Comparison of ENCODE assay signal across 7 mouse cellular contexts in genomic region chr8:8649944-8650343, GRCm38 (mm10). TPM values are rescaled to one million over a fixed set of nuclear protein-coding genes. Genes with fewer than 3 reads are reported as not detected.
DNase-seq lines count a peak whose midpoint lies in the region; ATAC-seq and TF ChIP-seq lines count a peak whose summit lies in the region.

No protein-coding gene starts in this region.

- H3K4me2 ChIP-seq in midbrain, postnatal 0 days (ENCODE audit: low read depth, low read length, poor library complexity, severe bottlenecking): no peak overlapping the region
- no peak overlapping the region for H3K4me2 ChIP-seq in embryonic facial prominence, embryonic 12.5 days (replicated peaks)

- no peak for ATAC-seq in midbrain, postnatal 0 days (ENCODE audit: low FRiP score)
- ATAC-seq in embryonic facial prominence, embryonic 12.5 days (ENCODE audit: insufficient number of reproducible peaks, insufficient read depth, low FRiP score, low TSS enrichment): no peak

- no peak overlapping the region for H3K4me3 ChIP-seq in midbrain, postnatal 0 days (ENCODE audit: low read depth, low read length)
- no peak overlapping the region for H3K4me3 ChIP-seq in midbrain, embryonic 10.5 days
- no peak overlapping the region for H3K4me3 ChIP-seq in embryonic facial prominence, embryonic 12.5 days
- no peak overlapping the region for H3K4me3 ChIP-seq in limb, embryonic 10.5 days

- no peak overlapping the region for H3K27ac ChIP-seq in midbrain, postnatal 0 days (ENCODE audit: low read depth, low read length)
- H3K27ac ChIP-seq in midbrain, embryonic 10.5 days (replicated peaks): no peak overlapping the region
- H3K27ac ChIP-seq in embryonic facial prominence, embryonic 12.5 days: peak overlapping the region; percentile 55; the same call in 1 of the 2 replicates
- peak overlapping the region; percentile 37 for H3K27ac ChIP-seq in limb, embryonic 10.5 days

- peaks cover 18% of the 10 kb centered on the region for H3K4me1 ChIP-seq in midbrain, postnatal 0 days (ENCODE audit: insufficient read depth, low read length)
- H3K4me1 ChIP-seq in midbrain, embryonic 10.5 days: peaks cover 58% of the 10 kb centered on the region
- H3K4me1 ChIP-seq in embryonic facial prominence, embryonic 12.5 days: peaks cover 63% of the 10 kb centered on the region
- peaks cover 64% of the 10 kb centered on the region for H3K4me1 ChIP-seq in limb, embryonic 10.5 days

- 52% methylated on average over 8 of the region's 8 CpGs for WGBS in midbrain, postnatal 0 days
- 61% methylated on average over 8 of the region's 8 CpGs for WGBS in midbrain, embryonic 10.5 days
- 41% methylated on average over 8 of the region's 8 CpGs for WGBS in embryonic facial prominence, embryonic 12.5 days
- 51% methylated on average over 8 of the region's 8 CpGs for WGBS in limb, embryonic 10.5 days

- H3K9ac ChIP-seq in midbrain, postnatal 0 days (replicated peaks; ENCODE audit: low read length, poor library complexity, severe bottlenecking): no peak overlapping the region
- no peak overlapping the region for H3K9ac ChIP-seq in embryonic facial prominence, embryonic 12.5 days

- H3K27me3 ChIP-seq in midbrain, postnatal 0 days (ENCODE audit: insufficient read depth, low read length): no peaks in the 10 kb centered on the region
- peaks cover 100% of the 10 kb centered on the region for H3K27me3 ChIP-seq in midbrain, embryonic 10.5 days (ENCODE audit: low read depth, poor library complexity, severe bottlenecking)
- no peaks in the 10 kb centered on the region for H3K27me3 ChIP-seq in embryonic facial prominence, embryonic 12.5 days
- H3K27me3 ChIP-seq in limb, embryonic 10.5 days (ENCODE audit: low read depth, poor library complexity, severe bottlenecking): no peaks in the 10 kb centered on the region

- peak; percentile 87 for DNase-seq in midbrain, postnatal 0 days (ENCODE audit: low spot score)
- DNase-seq in midbrain, embryonic 10.5 days (ENCODE audit: low spot score): no peak
- peak; percentile 63 for DNase-seq in heart, postnatal 4 days
- DNase-seq in limb, embryonic 10.5 days (ENCODE audit: low spot score): no peak
- no peak for DNase-seq in spleen, postnatal 4 days (ENCODE audit: low spot score in 2 of 2)
- no peak for DNase-seq in urinary bladder, adult 2 months (ENCODE audit: low spot score)

- no peaks in the 10 kb centered on the region; the same call in 1 of the 2 replicates for H3K36me3 ChIP-seq in midbrain, postnatal 0 days (ENCODE audit: insufficient read depth, low read length)
- peaks cover 14% of the 10 kb centered on the region for H3K36me3 ChIP-seq in midbrain, embryonic 10.5 days
- H3K36me3 ChIP-seq in embryonic facial prominence, embryonic 12.5 days: peaks cover 7% of the 10 kb centered on the region; the same call in 1 of the 2 replicates
- peaks cover 25% of the 10 kb centered on the region for H3K36me3 ChIP-seq in limb, embryonic 10.5 days

- no peak for TF ChIP-seq CTCF in midbrain, postnatal 0 days (IDR thresholded peaks at IDR 0.05)

- H3K9me3 ChIP-seq in midbrain, postnatal 0 days (ENCODE audit: low read length): no peaks in the 10 kb centered on the region
- no peaks in the 10 kb centered on the region for H3K9me3 ChIP-seq in midbrain, embryonic 10.5 days (replicated peaks)
- H3K9me3 ChIP-seq in embryonic facial prominence, embryonic 12.5 days: no peaks in the 10 kb centered on the region
- no peaks in the 10 kb centered on the region for H3K9me3 ChIP-seq in limb, embryonic 10.5 days (replicated peaks)

RNA-seq across cellular contexts. Expression of gene Efnb2, which starts 11.1 kb away (rescaled TPM):
- 19.5 and 20.7 TPM in 2 replicates for total RNA-seq in midbrain, postnatal 0 days (2014; rRNA removed)
- 6.5 and 6.8 TPM in 2 replicates for polyA plus RNA-seq in midbrain, postnatal 0 days (2015; fragmentation: Nextera tagmentation; extraction: Ambion mirVana)
- polyA plus RNA-seq in midbrain, embryonic 10.5 days (2016; fragmentation: Nextera tagmentation; extraction: Ambion mirVana): 14.7 and 15.8 TPM in 2 replicates
- polyA plus RNA-seq in embryonic facial prominence, embryonic 12.5 days (2016; fragmentation: Nextera tagmentation; extraction: Ambion mirVana): 49.4 and 51.6 TPM in 2 replicates
- total RNA-seq in heart, postnatal 4 days (2021): 10 to 100 TPM; 47.4 to 47.8 TPM
- 27.3 and 28.5 TPM in 2 replicates for polyA plus RNA-seq in limb, embryonic 10.5 days (2016; fragmentation: Nextera tagmentation; extraction: Ambion mirVana)
- 27.6 and 30.5 TPM in 2 replicates for polyA plus RNA-seq in urinary bladder, adult 2 months (2012; rRNA removed)

RNA-seq across cellular contexts. Expression of gene Arglu1, which starts 40.4 kb away (rescaled TPM):
- 75.5 and 109 TPM in 2 replicates for total RNA-seq in midbrain, postnatal 0 days (2014; rRNA removed)
- 142 and 180 TPM in 2 replicates for polyA plus RNA-seq in midbrain, postnatal 0 days (2015; fragmentation: Nextera tagmentation; extraction: Ambion mirVana)
- 142 and 159 TPM in 2 replicates for polyA plus RNA-seq in midbrain, embryonic 10.5 days (2016; fragmentation: Nextera tagmentation; extraction: Ambion mirVana)
- polyA plus RNA-seq in embryonic facial prominence, embryonic 12.5 days (2016; fragmentation: Nextera tagmentation; extraction: Ambion mirVana): 209 and 217 TPM in 2 replicates
- total RNA-seq in heart, postnatal 4 days (2021): 10 to 100 TPM; 52.9 to 59.7 TPM
- polyA plus RNA-seq in limb, embryonic 10.5 days (2016; fragmentation: Nextera tagmentation; extraction: Ambion mirVana): 164 and 175 TPM in 2 replicates
- polyA plus RNA-seq in urinary bladder, adult 2 months (2012; rRNA removed): 107 and 133 TPM in 2 replicates

Comparison
In these comparisons a context has a peak if more than half of its experiments do, and no peak if none do; other contexts are left out.
1. DNase-seq: peak in midbrain, postnatal 0 days (single experiment) and heart, postnatal 4 days (single experiment); none in midbrain, embryonic 10.5 days (single experiment), limb, embryonic 10.5 days (single experiment), spleen, postnatal 4 days (0 of 2) and urinary bladder, adult 2 months (single experiment).
2. H3K27ac ChIP-seq: peak in embryonic facial prominence, embryonic 12.5 days (single experiment) and limb, embryonic 10.5 days (single experiment); none in midbrain, postnatal 0 days (single experiment) and midbrain, embryonic 10.5 days (single experiment).